Mouse (Mus musculus) adrenal gland, postnatal 36 days (tissue): ENCODE data around the gene Ptov1. TPM values are rescaled to one million over a fixed set of nuclear protein-coding genes. Genes with fewer than 3 reads are reported as not detected.

ENCODE experiments used
- DNase-seq, 2 experiments: peaks; one replicate each; pipeline ENCODE4 v3.0.0; 2021; ENCODE audit warnings: mixed read lengths in 1 of 2
- total RNA-seq, 2 experiments: library from RNA; stranded (reverse); gene quantifications; 2 replicates each; pipeline ENCODE4 v1.2.3; 2021

Gene Ptov1
- total RNA-seq, 2 experiments from 2014 or later: 215 to 274 TPM

GRCm38 (mm10) chr7:44859896-44860295 is 9.7 kb downstream of the Ptov1 start:
- DNase-seq: no peak

GRCm38 (mm10) chr7:44857905-44858304 is 11.7 kb downstream of the Ptov1 start:
- peak in 1 of 2 experiments; percentile 50 for DNase-seq

- peak; percentile 89 to 91 for DNase-seq
Observed at GRCm38 (mm10) chr7:44857042-44857552, 12.5 kb downstream of the Ptov1 start, which contains the start of gene Pnkp. Gene Pnkp, plus strand, starts transcription at chr7:44857139.

- DNase-seq: no peak
Observed at GRCm38 (mm10) chr7:44856265-44856916, 13.2 kb downstream of the Ptov1 start.

- no peak for DNase-seq
Observed at GRCm38 (mm10) chr7:44855036-44855435, 14.6 kb downstream of the Ptov1 start.

- peak; percentile 95 to 96 for DNase-seq
Observed at GRCm38 (mm10) chr7:44854356-44855031, 15.1 kb downstream of the Ptov1 start.

- peak in 1 of 2 experiments; percentile 39 for DNase-seq
Observed at GRCm38 (mm10) chr7:44853596-44854355, 15.8 kb downstream of the Ptov1 start.

GRCm38 (mm10) chr7:44853065-44853464 is 16.5 kb downstream of the Ptov1 start:
- DNase-seq: no peak

- DNase-seq: no peak
Observed at GRCm38 (mm10) chr7:44852259-44853027, 17.1 kb downstream of the Ptov1 start.

GRCm38 (mm10) chr7:44851625-44852234 is 17.9 kb downstream of the Ptov1 start:
- no peak for DNase-seq

GRCm38 (mm10) chr7:44850789-44851624 is 18.6 kb downstream of the Ptov1 start:
- no peak for DNase-seq

- DNase-seq: peak; percentile 84 to 92
Observed at GRCm38 (mm10) chr7:44850146-44850545, 19.4 kb downstream of the Ptov1 start.

GRCm38 (mm10) chr7:44849416-44850111 is 20.0 kb downstream of the Ptov1 start:
- DNase-seq: peak; percentile 94

- peak; percentile 98 to 99 for DNase-seq
Observed at GRCm38 (mm10) chr7:44848561-44849415, 20.8 kb downstream of the Ptov1 start, which contains the start of the genes Akt1s1 and Tbc1d17. Gene Akt1s1, plus strand, starts transcription at chr7:44848991. Gene Tbc1d17, minus strand, starts transcription at chr7:44849079.

GRCm38 (mm10) chr7:44847772-44848171 is 21.8 kb downstream of the Ptov1 start:
- no peak for DNase-seq

GRCm38 (mm10) chr7:44846804-44847203 is 22.8 kb downstream of the Ptov1 start:
- DNase-seq: no peak

GRCm38 (mm10) chr7:44845006-44845405 is 24.6 kb downstream of the Ptov1 start:
- DNase-seq: no peak

- no peak for DNase-seq
Observed at GRCm38 (mm10) chr7:44841825-44842463, 27.6 kb downstream of the Ptov1 start.
